Mouse (Mus musculus) B cell, adult (primary cell): ENCODE data around the gene Btf3l4. TPM values are rescaled to one million over a fixed set of nuclear protein-coding genes. Genes with fewer than 3 reads are reported as not detected.

Experiments used
- total RNA-seq: library from RNA; stranded (reverse); gene quantifications from 4 replicates; pipeline ENCODE4 v1.2.4, GENCODE M21; 2023; ENCODE audit not compliant: inconsistent age

Btf3l4 gene
- 52.8 to 68.8 TPM (median 62.1 TPM) in 4 replicates for total RNA-seq

DNA sequence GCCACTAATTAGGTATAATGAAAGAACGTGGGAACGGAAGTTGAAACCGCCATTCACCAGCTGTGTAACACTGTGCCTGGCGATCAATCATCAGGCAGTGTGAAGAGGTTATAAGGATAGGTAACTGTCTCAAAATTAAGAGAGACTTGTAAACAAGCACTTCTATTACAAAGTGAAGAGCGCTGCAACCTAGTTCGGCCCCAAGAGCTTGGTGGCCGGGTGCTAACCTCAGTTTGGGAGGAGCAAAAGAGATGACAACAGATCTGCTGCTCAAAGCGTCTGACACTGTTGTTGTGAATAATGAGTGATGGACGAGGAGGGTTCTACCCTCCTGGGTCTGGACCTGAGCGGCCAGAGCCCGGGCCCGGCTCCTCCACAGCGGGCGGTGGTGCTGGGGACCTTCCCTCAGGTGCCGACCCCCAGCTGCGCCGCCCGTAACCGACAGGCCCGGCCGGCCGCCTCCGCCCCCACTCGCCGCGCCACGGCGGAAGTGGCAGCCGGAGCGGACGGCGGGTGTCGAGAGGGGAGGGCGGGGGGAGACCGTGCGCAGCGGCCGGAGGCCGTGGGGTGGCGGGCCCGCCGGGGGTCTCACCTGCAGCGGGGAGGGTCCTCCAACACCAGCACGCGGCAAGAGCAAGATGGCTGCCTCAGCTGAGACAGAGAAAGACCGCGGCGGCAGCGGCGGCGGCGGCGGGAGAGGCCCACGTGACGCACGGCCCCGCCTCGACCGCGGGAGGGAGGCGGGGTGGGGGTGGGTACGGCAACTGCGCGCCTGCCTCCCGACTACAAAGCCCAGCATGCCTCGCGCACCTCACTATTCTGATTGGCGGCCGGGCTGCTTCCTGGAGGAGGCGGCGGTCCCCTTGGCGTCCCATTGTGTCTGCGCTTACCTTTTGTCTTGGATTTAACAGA lies at the start of gene Btf3l4:
Btf3l4 (minus strand) TSS at position 699 of the 912 bp plus-strand sequence.

DNA sequence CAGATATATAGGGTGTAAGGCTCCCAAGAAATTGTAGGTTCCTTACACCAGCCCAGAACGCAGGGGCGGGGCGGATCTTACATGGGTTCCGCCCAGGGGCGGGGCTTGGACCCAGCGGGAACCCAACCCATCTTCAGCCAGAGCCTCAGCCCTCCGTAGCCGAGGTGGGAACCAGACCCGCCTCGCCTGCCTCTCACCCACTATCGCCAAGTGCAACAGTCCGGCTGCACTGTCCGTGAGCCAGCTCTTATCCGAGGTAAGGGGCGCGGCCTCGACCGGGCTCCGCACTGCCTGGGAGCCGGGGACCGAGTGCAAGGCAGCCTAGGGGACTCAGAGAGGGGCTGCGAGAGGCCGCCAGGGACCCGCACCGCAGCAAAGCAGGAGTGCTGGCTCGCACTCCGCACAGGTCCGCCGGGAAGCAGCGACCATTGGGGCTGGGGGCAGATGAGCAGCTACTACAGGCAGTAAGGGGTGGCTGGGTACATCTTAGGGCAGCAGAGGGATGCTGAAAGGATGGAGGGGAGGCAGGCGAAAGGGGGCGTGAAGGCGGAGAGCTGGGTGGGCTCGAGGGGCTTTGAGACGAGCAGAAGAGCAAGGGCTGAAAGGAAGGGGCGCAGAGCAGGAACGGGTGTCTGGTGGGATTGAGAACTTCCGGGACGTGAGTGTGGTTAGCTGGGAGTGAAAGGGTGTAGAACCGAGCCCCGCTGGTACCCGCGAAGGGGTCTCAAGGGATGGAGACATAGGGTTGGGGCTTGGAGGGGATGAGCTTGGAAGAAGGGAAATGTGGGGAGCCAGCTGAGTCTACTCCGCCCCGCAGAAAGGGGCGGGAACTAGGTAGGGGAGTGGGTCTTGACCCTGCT lies 45.8 kb upstream of the Btf3l4 start, which contains the start of gene Rab3b:
Rab3b (plus strand) TSS at position 101 of the 860 bp plus-strand sequence.

DNA sequence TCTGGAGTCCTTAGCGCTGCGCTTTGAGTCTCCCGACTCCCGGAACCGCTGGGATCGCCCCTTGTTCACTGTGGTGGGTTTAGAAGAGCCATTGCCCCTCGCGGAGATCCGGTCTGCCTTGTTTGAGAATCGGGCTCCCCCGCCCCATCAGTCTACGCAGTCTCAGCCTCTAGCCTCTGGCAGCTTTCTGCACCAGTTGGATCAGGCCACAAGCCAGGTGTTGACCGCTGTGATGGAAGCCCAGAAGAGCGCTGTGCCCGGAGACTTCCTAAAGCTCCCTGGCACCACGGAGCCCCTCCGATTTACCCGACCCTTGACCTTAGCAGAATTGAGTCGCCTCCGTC lies 15.1 kb upstream of the Btf3l4 start, which contains the start of gene A730015C16Rik:
A730015C16Rik (minus strand) TSS at position 115 of the 344 bp plus-strand sequence.

DNA sequence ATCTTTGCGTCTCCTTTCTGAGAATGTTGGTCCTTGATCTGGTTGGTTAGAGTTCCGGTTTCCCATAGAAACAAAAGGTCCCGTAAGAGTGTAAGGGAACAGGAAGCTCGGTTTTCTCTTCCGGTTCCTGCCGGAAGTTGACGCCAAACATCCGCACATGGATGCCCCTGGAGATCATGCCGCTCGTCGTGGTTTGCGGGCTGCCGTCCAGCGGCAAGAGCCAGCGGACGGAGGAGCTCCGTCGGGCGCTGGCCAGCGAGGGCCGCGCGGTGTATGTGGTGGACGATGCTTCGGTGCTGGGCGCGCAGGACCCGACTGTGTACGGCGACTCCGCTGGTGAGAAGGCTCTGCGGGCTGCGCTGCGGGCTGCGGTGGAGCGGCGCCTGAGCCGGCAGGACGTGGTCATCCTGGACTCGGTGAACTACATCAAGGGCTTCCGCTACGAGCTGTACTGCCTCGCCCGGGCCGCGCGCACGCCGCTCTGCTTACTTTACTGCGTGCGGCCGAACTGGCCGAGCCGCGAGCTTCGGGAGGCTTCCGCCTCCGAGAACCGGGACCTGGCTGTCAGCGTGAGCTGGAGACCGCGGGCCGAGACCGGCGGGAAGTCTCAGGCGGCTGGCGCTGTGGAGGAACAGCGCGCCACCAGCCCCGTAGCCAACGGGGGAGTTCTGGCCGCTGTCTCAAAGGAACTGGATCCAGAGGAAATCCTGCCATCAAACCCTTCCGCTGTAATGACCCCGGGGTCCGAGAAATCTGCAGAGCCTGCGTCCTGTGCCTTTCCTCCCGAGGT lies 14.5 kb upstream of the Btf3l4 start, which contains the start of gene Kti12:
Kti12 (plus strand) TSS at position 71 of the 790 bp plus-strand sequence.

DNA sequence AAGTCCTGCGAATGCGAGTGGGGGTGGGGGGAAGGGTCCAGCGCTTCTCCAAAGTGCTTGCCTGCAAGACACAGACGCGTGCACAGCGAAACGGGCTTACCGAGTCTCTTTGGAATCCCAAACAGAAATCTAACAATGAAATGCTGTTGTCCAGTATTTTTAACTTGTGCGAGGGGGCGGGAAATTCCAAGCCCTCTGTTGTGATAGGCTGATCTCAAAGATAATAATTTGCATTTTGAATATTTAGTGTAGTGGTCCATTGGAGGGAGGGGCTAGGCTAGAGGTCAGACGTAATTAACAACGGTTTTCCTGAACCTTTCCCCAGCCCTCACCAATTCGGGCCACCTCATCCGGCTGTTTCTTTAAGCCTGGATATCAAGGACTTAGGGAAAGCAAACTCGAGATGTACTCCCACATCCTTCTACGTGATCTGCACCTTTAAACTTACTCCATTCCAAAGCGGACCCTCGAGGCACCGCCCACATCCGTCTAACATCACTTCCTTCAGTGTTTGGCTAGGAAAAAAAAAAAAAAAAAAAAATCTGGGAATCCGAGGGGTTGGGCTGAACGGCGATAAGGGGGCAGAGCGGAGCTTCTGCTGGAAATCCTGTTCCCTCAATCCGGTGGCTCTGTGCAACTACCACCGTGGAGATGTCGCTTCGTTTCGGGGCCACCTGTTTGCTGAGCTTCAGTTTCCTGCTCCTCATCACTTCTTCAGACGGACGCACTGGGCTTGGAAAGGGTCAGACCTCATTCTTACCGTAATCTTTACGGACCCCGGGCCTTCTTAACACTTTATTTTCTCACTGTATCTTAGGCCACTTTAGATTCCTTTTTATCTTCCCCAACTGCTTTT lies 929 bp upstream of the Btf3l4 start, which contains the start of gene Txndc12:
Txndc12 (plus strand) TSS at position 487 of the 856 bp plus-strand sequence.

DNA sequence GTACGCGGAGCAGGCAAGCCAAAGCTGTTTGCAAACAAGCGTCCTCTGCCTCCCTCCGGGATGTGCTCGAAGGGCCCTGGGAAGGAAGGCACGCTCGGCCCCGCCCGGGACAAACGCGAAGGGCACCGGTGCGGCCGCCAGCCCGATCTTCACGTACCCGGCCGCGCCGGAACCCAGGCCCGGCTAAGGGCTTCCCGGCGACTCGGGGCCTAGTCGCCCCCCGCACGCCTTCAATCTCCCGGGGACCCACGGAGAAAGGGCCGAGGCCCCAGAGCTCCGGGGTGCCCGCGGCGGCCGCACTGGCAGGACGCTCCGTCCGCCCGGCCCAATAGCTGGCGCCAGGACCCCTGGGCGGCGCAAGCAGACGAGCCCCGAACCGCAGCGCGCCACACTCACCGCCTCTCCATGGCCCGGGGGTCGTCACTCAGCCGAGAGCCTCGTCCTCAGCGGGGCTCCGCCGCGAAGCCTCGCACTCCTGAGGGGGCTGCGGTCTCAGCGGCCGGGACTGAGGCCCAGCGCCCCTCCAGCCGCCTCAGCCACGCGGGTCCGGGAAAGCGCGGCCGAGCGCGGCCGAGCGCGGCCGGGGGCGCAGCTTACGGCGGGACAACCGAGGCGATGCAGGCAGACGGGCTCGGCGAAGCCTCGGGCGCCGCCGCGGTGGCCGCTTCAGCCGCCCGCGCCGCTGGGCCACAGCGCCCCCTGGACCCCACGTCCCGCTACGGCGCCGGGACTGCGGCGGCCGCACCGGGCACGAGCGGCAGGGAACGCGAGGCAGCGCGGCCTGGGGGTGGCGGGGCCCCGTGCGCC lies 53.2 kb downstream of the Btf3l4 start, which contains the start of gene Zfyve9:
Zfyve9 (minus strand) TSS at position 742 of the 807 bp plus-strand sequence.

Other genes with a start within 250 kb of the Btf3l4 start
- gene Cc2d1b, start 213.7 kb downstream of the Btf3l4 start, total RNA-seq = 107 to 126 TPM (median 117 TPM) in 4 replicates
- not detected in 4 replicates for gene 3110021N24Rik, start 114.0 kb downstream of the Btf3l4 start, total RNA-seq
- 0.10 to 0.24 TPM (median 0.12 TPM) in 3 of 4 replicates, not detected in the other for gene Zfyve9, start 52.8 kb downstream of the Btf3l4 start, total RNA-seq
- gene Txndc12, start 987 bp upstream of the Btf3l4 start, total RNA-seq = 27.1 to 34.1 TPM (median 33.0 TPM) in 4 replicates
- 23.5 to 34.5 TPM (median 28.9 TPM) in 4 replicates for gene Kti12, start 14.2 kb upstream of the Btf3l4 start, total RNA-seq
- not detected in 4 replicates for gene A730015C16Rik, start 15.0 kb upstream of the Btf3l4 start, total RNA-seq
- 0.54 TPM in 1 of 4 replicates, not detected in the others for gene Rab3b, start 45.4 kb upstream of the Btf3l4 start, total RNA-seq
- gene Nrd1, start 167.0 kb upstream of the Btf3l4 start, total RNA-seq = 204 to 220 TPM (median 211 TPM) in 4 replicates